Mouse (Mus musculus) forebrain, embryonic 13.5 days (tissue): Measurements from ENCODE around the gene Mrnip. TPM values are rescaled to one million over a fixed set of nuclear protein-coding genes. Genes with fewer than 3 reads are reported as not detected.
A peak's percentile ranks its signal among the peaks of the same experiment; 100 is the strongest.

Source experiments
- ATAC-seq: fragments of 200-750 bp; cut with Nextera tagmentation; 2 replicates; pipeline ENCODE4 v1.8.0; 2017
- H3K27ac ChIP-seq: fragments of 300-500 bp; sonication (generic); 2 replicates; pipeline ENCODE4 v1.5.1; 2015; ENCODE audit warnings: inconsistent platforms, mild to moderate bottlenecking, moderate library complexity
- H3K27me3 ChIP-seq: fragments of 300-500 bp; sonication (generic); 2 replicates; pipeline ENCODE4 v1.6.1; 2015; ENCODE audit warnings: mild to moderate bottlenecking, inconsistent platforms
- H3K36me3 ChIP-seq: fragments of 300-500 bp; sonication (generic); 2 replicates; pipeline ENCODE4 v1.6.1; 2015; ENCODE audit warnings: mild to moderate bottlenecking, inconsistent platforms; ENCODE audit not compliant: poor library complexity, severe bottlenecking
- H3K4me1 ChIP-seq: fragments of 300-500 bp; sonication (generic); 2 replicates; pipeline ENCODE4 v1.6.1; 2015; ENCODE audit warnings: inconsistent platforms
- H3K4me2 ChIP-seq: fragments of 300-500 bp; sonication (generic); 2 replicates; pipeline ENCODE4 v1.6.1; 2015; ENCODE audit warnings: inconsistent platforms, mild to moderate bottlenecking, moderate library complexity
- H3K4me3 ChIP-seq: fragments of 300-500 bp; sonication (generic); 2 replicates; pipeline ENCODE4 v1.5.1; 2015; ENCODE audit warnings: mild to moderate bottlenecking, inconsistent platforms
- H3K9ac ChIP-seq: fragments of 300-500 bp; sonication (generic); 2 replicates; pipeline ENCODE4 v1.6.1; 2015; ENCODE audit warnings: mild to moderate bottlenecking, inconsistent platforms
- H3K9me3 ChIP-seq: fragments of 300-500 bp; sonication (generic); replicated peaks from 2 replicates; pipeline ENCODE4 v1.6.1; 2016; ENCODE audit warnings: inconsistent platforms
- WGBS: fragments of 180-500 bp; shearing (Covaris S2); methylation state at CpG from one replicate; pipeline ENCODE4 v1.1.7; 2015; 5-methylcytosine and 5-hydroxymethylcytosine counted together
- polyA plus RNA-seq: library from polyadenylated mRNA; unstranded; fragments of >200 nt; fragmentation: Nextera tagmentation; extraction: Ambion mirVana; gene quantifications from 2 replicates; pipeline ENCODE4 v1.2.1, GENCODE M21; 2015

Gene Mrnip
- polyA plus RNA-seq, 1 experiment from 2014 or later = 24.0 TPM

DNA sequence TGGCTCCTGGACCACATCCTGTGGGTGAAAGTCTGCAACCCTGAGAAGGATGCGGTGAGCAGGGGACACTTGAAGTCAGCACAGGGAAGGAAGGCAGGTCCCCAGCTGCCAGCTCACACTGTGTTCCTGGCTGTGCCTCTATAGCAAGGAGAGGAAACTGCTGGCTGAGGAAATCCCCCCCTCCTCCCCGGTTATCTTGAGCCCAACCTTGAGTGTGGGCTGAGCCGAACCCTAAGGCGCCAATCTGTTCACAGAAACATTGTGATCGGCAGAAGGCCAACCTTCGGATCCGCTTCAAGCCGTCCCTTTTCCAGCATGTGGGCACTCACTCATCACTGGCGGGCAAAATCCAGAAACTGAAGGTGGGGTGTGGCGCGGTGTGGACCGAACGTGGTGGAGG, 58.8 kb downstream of the Mrnip start:
- WGBS = 95% methylated on average over 13 of the region's 13 CpGs
- peaks cover 27% of the 10 kb centered on the region for H3K27me3 ChIP-seq
- H3K9me3 ChIP-seq = no peaks in the 10 kb centered on the region
- H3K4me2 ChIP-seq = no peak overlapping the region
- no peak overlapping the region for H3K4me3 ChIP-seq
- peaks cover 40% of the 10 kb centered on the region for H3K4me1 ChIP-seq
- no peak overlapping the region for H3K27ac ChIP-seq
- H3K36me3 ChIP-seq = peaks cover 46% of the 10 kb centered on the region
- no peak overlapping the region for H3K9ac ChIP-seq
- ATAC-seq = no peak

DNA sequence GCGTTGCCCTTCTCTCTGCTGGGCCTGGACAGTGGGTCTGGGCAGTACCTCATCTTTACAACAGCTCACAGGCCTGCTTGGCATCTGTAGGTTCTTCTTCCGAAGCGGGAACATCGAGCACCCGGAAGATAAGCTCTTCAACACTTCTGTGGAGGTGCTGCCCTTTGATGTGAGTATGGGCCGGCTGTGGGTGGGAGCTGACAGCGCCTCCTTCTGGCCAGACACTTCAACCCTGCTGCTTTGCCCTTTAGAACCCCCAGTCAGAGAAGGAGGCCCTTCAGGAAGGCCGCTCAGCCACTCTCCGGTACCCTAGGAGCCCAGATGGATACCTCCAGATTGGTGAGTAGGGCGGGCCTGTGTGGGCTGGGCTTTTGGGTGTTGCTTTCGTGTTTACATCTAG, 59.7 kb downstream of the Mrnip start:
- Histone ChIP-seq H3K27me3 (peaks cover 35% of the 10 kb centered on the region), H3K4me2 (no peak overlapping the region), H3K9me3 (no peaks in the 10 kb centered on the region), H3K4me1 (peaks cover 34% of the 10 kb centered on the region), H3K9ac (no peak overlapping the region), H3K27ac (no peak overlapping the region), H3K4me3 (no peak overlapping the region), H3K36me3 (peaks cover 46% of the 10 kb centered on the region)
- ATAC-seq = no peak
- 85% methylated on average over 11 of the region's 11 CpGs for WGBS

DNA sequence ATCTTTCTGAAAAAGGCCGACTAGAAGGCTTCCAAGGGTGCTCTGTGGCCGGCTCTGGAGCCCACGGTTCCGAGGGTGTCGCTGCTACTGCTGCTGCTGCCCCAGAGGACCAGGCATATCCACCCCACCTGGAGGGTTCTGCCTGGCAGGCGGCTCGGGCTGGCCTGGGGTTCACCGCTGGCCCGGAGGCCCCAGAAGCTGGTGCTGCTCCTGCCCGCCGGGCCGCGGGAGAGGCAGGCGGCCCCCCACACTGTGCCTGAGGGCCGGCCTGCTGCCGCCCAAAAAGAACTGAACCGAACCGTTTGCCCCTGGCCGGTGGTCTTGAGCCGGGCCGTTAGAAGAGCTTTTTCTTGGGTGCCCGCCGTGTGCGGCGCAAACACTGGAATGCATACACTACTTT, 60.4 kb downstream of the Mrnip start:
- peaks cover 28% of the 10 kb centered on the region for H3K4me1 ChIP-seq
- H3K4me2 ChIP-seq = no peak overlapping the region
- no peak overlapping the region for H3K9ac ChIP-seq
- no peaks in the 10 kb centered on the region for H3K9me3 ChIP-seq
- WGBS = 96% methylated on average over 25 of the region's 25 CpGs
- peaks cover 46% of the 10 kb centered on the region for H3K36me3 ChIP-seq
- no peak overlapping the region for H3K4me3 ChIP-seq
- peaks cover 35% of the 10 kb centered on the region for H3K27me3 ChIP-seq
- no peak for ATAC-seq
- no peak overlapping the region for H3K27ac ChIP-seq

GRCm38 (mm10) chr11:50236540-50236936, 62.3 kb downstream of the Mrnip start:
- Histone ChIP-seq H3K4me2 (peak overlapping the region; percentile 92), H3K9me3 (no peaks in the 10 kb centered on the region), H3K4me3 (peak overlapping the region; percentile 64), H3K4me1 (peaks cover 18% of the 10 kb centered on the region), H3K36me3 (peaks cover 39% of the 10 kb centered on the region), H3K27ac (no peak overlapping the region), H3K27me3 (peaks cover 27% of the 10 kb centered on the region), H3K9ac (peak overlapping the region; percentile 67)
- peak; percentile 89 for ATAC-seq
- WGBS = 0% methylated on average over 26 of the region's 27 CpGs

GRCm38 (mm10) chr11:50236937-50237835, 62.9 kb downstream of the Mrnip start:
- peak overlapping the region; percentile 64 for H3K4me3 ChIP-seq

DNA sequence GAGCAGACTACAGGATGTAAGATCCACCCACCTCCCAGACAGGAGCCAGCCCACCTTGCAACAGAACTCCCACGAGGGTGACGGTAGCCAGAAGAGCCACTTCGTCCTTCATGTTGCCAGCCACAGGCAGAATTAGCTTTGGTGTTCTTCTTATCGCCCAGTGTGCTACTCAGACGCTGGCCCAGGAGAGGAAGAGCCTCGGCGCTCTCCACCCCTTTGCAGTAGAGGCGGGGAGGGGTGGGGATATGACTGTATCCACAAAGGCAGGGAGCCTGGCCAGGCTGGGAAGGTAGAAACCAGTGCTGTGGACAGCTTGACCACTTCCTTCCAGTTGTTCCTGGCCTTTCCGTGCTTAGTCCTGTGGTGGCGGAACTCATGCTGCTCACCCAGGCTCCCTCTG, 64.1 kb downstream of the Mrnip start, which contains the start of gene Ltc4s:
Ltc4s (minus strand) TSS at position 293 of the 400 bp plus-strand sequence.
- H3K9ac ChIP-seq = no peak within 1 kb of the TSS
- peaks cover 27% of the 10 kb centered on the region for H3K27me3 ChIP-seq
- H3K4me1 ChIP-seq = peaks cover 18% of the 10 kb centered on the region
- no peaks in the 10 kb centered on the region for H3K9me3 ChIP-seq
- no peak within 1 kb of the TSS for H3K27ac ChIP-seq
- H3K36me3 ChIP-seq = peaks cover 21% of the 10 kb centered on the region
- H3K4me2 ChIP-seq = peak within 1 kb of the TSS; percentile 92
- H3K4me3 ChIP-seq = peak within 1 kb of the TSS; percentile 64
- 45% methylated on average over 10 of the region's 10 CpGs for WGBS
- no peak for ATAC-seq

More at GRCm38 (mm10) chr11:50236937-50237835, 62.9 kb downstream of the Mrnip start:
- H3K4me2 ChIP-seq = peak overlapping the region; percentile 92
- H3K36me3 ChIP-seq = peaks cover 32% of the 10 kb centered on the region
- WGBS = 2% methylated on average over 66 of the region's 66 CpGs
- no peak; the same call in none of the 2 replicates for ATAC-seq
- peaks cover 27% of the 10 kb centered on the region for H3K27me3 ChIP-seq
- H3K9ac ChIP-seq = peak overlapping the region; percentile 67
- H3K4me1 ChIP-seq = peaks cover 18% of the 10 kb centered on the region
- H3K27ac ChIP-seq = no peak overlapping the region
- no peaks in the 10 kb centered on the region for H3K9me3 ChIP-seq

GRCm38 (mm10) chr11:50238821-50239791, 64.9 kb downstream of the Mrnip start:
- H3K9ac ChIP-seq = no peak overlapping the region
- no peak for ATAC-seq
- WGBS = 93% methylated on average over 9 of the region's 9 CpGs
- H3K9me3 ChIP-seq = no peaks in the 10 kb centered on the region
- no peak overlapping the region for H3K4me2 ChIP-seq
- peaks cover 13% of the 10 kb centered on the region for H3K36me3 ChIP-seq
- no peak overlapping the region for H3K4me3 ChIP-seq
- peaks cover 27% of the 10 kb centered on the region for H3K27me3 ChIP-seq
- peaks cover 18% of the 10 kb centered on the region for H3K4me1 ChIP-seq
- H3K27ac ChIP-seq = no peak overlapping the region

DNA sequence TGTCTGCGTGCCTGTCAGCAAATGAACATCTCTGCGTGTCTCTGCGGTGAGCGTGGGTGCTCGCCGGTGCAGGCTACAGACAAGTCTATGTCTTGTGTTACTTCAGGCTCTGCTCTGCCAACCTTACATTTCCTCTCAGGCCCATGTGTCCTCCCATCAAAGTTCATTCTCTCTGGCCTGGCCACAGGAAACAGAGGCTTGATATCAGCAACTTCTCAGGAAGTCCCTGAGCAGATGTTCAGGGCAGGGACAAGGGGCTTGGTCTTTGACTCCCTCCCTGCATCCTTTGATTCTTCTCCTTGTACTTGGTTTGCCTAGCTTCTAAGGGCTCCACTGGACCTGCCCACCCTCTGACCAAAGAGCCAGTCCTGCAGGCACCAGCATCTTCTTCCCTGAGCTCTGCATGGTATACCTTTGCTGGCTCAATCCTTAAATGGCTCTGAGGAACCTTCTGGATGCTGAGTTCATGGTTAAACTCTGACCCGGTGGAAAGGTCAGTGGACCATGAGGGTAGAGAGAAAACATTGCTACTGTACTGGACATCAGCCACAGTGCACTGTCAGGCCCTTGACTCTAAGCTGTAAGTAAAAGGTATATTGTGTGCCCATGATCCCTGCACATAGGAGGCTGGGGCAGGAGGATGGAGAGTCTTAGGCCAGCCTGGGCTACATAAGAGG, 66.1 kb downstream of the Mrnip start:
- Histone ChIP-seq H3K27me3 (peaks cover 24% of the 10 kb centered on the region), H3K9me3 (no peaks in the 10 kb centered on the region), H3K4me3 (no peak overlapping the region), H3K9ac (no peak overlapping the region), H3K4me1 (peaks cover 18% of the 10 kb centered on the region), H3K4me2 (no peak overlapping the region), H3K36me3 (peaks cover under 1% of the 10 kb centered on the region; the same call in 1 of the 2 replicates), H3K27ac (no peak overlapping the region)
- ATAC-seq = no peak
- WGBS = 84% methylated on average over 7 of the region's 7 CpGs

DNA sequence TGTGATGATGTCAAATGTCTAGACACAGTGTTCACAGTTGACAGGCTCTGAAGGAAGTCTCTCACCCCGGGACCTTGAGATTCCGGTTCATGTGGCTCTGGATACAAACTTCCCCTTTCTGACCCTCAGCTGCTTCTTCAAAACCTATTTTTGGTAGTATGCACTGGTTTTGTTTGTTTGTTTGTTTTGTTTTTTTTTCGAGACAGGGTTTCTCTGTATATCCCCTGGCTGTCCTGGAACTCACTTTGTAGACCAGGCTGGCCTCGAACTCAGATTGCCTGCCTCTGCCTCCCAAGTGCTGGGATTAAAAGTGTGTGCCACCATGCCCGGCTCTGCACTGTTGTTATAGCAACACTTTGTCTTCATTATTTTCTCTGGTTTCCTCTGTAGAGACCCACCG, 69.7 kb downstream of the Mrnip start:
- no peak for ATAC-seq

GRCm38 (mm10) chr11:50245269-50245668, 71.0 kb downstream of the Mrnip start:
- 83% methylated on average over 5 of the region's 5 CpGs for WGBS
- Histone ChIP-seq H3K4me2 (no peak overlapping the region), H3K4me1 (no peaks in the 10 kb centered on the region), H3K27ac (no peak overlapping the region), H3K4me3 (no peak overlapping the region), H3K27me3 (no peaks in the 10 kb centered on the region), H3K9ac (no peak overlapping the region), H3K36me3 (no peaks in the 10 kb centered on the region), H3K9me3 (no peaks in the 10 kb centered on the region)
- ATAC-seq = no peak

More for the DNA sequence above, 69.7 kb downstream of the Mrnip start:
- Histone ChIP-seq H3K9ac (no peak overlapping the region), H3K4me2 (no peak overlapping the region), H3K4me3 (no peak overlapping the region), H3K27me3 (no peaks in the 10 kb centered on the region), H3K4me1 (no peaks in the 10 kb centered on the region), H3K27ac (no peak overlapping the region), H3K36me3 (no peaks in the 10 kb centered on the region), H3K9me3 (no peaks in the 10 kb centered on the region)
- 88% methylated on average over 6 of the region's 6 CpGs for WGBS

DNA sequence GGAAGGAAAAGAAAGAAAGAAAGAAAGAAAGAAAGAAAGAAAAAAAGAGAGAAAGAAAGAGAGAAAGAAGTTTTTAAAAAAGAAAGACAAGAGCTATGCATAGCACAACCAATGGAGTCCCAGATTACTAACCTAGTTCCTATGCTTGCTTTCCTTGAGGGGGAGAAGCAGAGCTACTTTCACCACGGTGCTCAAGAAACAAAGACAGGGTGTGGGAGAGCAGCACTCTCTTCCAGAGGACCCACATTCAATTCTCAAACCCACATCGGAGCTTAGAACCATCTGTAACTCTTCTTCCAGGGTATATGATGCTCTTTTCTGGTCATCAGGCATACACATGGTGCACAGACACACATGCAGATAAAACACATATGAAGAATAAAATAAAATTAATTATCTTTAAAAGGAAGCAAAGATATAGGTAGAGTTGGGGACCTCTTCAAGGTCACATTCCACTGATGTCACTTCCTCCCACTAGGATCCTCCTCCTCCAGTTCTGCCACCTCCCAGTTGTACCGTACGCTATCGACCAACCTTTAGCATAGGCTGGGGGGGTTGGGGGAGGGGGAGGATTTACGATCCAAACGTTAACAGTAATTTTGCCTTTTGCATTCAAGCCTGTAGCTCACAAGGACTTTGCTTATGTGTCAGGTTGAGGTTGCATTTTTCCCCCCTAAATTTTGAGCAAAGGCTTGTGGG, 74.4 kb downstream of the Mrnip start:
- no peak for ATAC-seq
- Histone ChIP-seq H3K4me3 (no peak overlapping the region), H3K4me2 (no peak overlapping the region), H3K9ac (no peak overlapping the region), H3K9me3 (no peaks in the 10 kb centered on the region), H3K4me1 (no peaks in the 10 kb centered on the region), H3K36me3 (no peaks in the 10 kb centered on the region), H3K27ac (no peak overlapping the region), H3K27me3 (no peaks in the 10 kb centered on the region)
- 80% methylated on average over 7 of the region's 7 CpGs for WGBS
